Mouse (Mus musculus): ENCODE measurements around the gene Arid5a. TPM values are rescaled to one million over a fixed set of nuclear protein-coding genes. Genes with fewer than 3 reads are reported as not detected.
A peak's percentile ranks its signal among the peaks of the same experiment; 100 is the strongest.

The Arid5a gene
- total RNA-seq, 2 experiments from 2014 or later, result 7.0 to 11.1 TPM

DNA sequence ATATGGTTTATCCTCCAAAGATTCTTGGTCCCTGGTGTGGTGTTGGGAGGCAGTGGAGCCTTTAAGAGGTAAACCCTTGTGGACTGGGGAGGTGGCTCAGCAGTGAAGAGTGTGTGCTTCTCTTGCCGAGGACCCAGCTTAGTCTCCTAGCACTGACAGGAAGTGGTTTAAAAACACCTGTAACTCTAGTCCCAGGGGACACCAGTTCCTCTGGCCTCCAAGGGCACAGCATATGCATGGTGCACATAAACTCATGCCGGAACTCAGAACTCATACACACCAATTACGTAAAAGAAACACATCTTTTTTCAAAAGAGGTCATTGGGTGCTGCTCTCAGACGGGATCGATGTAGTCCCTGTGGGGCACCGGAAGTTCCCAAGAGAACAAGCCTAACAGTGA is 25.7 kb upstream of the Arid5a start:
- DNase-seq (ENCODE audit: low spot score), result no peak
- intact Hi-C loops (cut with DNase I), result no loop called here

DNA sequence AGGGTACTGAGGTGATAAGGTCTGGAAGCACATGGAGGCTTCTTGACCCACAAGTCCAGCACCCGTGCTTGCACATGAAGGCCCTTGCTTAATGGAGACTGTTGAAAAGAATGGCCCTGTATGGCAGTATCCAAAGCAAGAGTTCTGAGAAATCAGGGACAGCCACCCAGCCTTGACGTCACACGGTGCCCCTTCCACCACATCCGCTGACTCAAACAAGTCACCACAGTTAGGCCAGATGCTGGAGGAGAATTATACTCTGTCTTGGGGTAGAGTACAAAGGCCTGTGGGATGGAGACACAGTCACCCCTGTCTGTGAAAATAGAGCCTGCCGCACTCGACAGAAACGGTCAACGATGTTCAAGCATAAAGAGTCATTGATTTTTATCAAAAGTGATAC is 14.1 kb upstream of the Arid5a start:
- DNase-seq (ENCODE audit: low spot score), result no peak
- intact Hi-C loops (cut with DNase I), result no loop called here

DNA sequence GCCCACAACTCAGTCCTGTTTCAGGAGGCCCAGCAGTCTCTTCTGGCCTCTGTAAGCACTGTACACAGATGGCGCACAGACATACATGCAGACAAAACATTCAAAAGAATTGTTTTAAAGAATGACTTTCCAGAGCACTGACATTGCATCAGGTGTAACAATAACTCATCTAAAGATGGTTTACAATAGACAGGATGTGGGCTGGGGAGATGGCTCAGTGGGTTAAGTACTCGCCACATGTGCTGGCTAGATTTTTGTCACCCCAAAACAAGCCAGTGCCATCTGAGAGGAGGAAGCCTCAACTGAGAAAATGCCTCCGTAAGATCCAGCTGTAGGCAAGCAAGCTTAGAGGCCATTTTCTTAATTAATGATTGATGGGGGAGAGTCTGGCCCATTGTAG is 13.1 kb upstream of the Arid5a start:
- intact Hi-C loops (cut with DNase I), result no loop called here
- no peak for DNase-seq (ENCODE audit: low spot score)

DNA sequence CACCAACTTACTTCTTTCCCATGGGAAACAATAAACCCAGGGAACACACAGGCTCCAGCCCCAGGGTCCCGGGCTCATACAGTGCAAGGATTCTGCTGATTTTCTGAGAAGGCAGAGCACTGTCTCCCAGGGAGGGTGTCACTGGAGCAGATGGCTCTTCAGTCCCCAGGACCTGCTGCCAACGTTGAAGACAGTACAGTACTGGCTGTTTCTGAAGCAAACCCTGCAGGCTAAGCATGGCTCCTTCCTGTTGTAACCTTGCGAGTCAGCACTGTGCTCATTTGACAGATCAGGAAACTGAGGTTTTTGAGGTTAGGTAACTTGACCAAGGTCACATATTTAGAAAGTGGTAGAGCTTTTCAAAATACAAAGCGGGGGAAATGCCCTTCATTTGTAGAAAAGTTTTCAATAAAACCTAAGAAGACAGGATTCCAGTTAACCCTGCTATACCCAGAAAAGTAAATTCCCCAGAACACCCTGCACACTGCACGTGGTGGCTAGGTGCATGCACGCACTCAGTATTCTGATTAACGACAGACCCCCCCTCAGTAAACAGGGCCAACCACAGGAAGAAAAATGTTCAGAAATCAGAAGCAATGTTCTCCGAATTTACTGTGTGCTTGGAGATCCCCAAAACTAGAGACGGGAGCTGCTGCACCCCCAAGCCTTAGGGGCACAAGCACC is 10.9 kb upstream of the Arid5a start:
- no peak for DNase-seq (ENCODE audit: low spot score)
- intact Hi-C loops (cut with DNase I), result no loop called here

DNA sequence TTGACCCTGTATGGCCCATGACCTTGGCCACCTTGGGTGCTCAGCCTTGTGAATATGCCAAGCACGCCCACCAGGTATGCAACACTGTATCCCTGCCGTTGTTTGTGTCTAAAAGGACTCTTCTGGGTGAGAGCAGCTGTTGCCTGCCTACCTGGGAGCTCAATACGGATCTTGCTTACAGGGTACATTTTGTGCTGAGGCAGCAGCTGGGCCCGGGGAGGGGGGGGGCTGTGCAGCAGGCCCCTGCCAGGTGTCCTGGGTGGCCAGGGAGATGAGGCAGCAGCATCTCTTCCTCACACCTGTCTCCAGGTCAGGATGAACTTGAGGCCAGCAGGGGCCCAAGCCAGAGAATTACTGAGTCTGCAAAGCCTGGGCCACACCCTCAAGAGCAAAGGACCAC is 9.4 kb upstream of the Arid5a start:
- DNase-seq (ENCODE audit: low spot score), result no peak
- intact Hi-C loops (cut with DNase I), result no loop called here

DNA sequence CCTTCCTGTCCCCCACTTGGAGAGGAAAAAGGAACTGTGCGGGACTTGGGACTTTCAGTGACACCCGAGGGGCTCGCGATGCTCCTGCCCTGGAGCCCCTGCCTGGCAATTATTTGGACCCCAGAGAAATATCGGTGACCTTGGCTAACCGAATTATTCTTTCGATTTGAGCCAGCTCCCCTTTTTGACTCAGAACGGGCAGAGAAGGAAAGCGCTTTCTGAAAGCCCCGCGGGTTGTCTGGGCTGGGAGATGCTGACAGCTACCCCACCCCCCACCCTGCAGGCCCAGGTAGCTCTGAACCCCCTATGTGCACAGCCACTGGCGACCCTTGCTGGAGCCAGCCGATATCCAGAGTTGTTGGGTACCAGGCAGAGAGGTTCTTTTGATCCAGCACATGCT is 8.4 kb upstream of the Arid5a start:
- intact Hi-C loops (cut with DNase I), result no loop called here
- no peak for DNase-seq (ENCODE audit: low spot score)

DNA sequence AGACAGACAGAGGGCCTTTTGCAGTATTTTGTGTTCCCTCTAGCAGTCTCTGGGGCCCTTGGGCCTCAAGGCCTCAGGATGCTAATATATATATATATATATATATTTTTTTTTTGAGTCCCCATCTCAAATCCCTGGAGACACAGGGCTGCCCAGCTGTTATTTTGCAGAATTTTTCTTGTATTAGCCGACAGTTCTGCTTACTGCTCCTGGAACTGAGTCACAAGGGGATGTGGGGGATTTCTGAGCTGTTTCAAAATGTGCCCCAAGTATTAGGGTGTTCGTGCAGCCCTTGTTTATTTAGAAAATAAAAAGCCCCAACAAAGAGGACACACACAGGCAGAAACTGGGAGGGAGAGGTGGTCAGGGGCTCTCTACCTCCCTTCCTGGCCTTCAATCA is 7.9 kb upstream of the Arid5a start:
- intact Hi-C loops (cut with DNase I), result no loop called here
- no peak for DNase-seq (ENCODE audit: low spot score)

DNA sequence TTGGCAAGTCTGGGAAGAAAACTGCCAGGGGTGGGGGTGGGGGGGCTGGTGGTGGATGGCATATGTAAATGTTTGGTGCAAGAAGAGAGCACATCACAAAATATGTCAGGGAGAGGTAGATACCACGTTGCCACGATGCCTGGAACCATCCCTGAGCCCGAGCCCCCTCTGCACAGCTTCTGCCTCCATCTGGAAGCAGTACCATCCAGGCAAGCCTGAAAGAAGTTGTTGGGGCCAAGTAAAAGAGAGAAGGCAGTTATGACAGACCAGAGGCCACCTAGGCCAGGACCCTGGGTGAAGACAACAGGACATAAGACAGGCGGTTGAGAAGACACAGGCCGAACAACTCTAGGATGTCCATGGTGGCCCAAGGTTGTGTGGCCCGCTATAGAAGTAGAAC is 7.0 kb upstream of the Arid5a start:
- intact Hi-C loops (cut with DNase I), result no loop called here
- no peak for DNase-seq (ENCODE audit: low spot score)

DNA sequence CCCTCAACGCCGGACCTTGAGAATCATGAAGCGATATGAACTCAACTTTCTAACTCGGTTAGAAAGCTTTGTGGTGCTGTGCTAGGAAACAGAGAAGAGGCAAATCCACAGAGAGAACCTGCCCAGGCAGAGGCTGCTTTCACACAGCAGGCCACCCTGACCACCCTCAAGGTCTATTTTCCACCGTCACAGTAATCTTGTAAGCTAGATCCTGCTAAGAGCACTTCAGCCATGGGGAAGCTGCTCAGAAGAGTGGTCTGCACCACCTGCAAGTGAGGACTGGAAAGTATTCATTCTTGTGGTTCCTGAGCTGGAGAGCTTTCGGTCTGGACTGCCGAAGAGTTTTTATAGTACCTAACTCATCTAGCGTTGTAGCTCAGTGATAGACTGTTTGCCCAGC is 5.3 kb upstream of the Arid5a start:
- no peak for DNase-seq (ENCODE audit: low spot score)
- intact Hi-C loops (cut with DNase I), result no loop called here

DNA sequence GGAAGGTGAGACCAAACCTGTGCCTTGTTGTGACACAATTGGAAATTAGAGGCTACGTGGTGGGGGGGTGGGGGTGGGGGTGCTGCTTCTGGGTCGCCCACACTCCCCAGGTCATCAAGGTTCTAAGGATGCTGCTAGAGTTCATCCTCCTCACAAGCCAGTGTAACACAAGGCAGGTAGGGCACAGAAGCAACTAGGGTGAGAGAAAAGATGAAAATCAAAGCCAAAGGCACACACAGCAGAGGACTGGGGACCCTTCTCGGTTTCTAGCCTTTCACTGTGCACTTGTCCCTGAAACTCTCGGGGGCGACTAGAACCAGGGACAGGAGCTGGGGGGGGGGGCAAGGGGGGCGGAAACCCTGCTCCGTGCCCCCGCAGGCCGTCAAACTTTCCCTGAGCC is 4.6 kb upstream of the Arid5a start:
- intact Hi-C loops (cut with DNase I), result no loop called here
- DNase-seq (ENCODE audit: low spot score), result no peak

DNA sequence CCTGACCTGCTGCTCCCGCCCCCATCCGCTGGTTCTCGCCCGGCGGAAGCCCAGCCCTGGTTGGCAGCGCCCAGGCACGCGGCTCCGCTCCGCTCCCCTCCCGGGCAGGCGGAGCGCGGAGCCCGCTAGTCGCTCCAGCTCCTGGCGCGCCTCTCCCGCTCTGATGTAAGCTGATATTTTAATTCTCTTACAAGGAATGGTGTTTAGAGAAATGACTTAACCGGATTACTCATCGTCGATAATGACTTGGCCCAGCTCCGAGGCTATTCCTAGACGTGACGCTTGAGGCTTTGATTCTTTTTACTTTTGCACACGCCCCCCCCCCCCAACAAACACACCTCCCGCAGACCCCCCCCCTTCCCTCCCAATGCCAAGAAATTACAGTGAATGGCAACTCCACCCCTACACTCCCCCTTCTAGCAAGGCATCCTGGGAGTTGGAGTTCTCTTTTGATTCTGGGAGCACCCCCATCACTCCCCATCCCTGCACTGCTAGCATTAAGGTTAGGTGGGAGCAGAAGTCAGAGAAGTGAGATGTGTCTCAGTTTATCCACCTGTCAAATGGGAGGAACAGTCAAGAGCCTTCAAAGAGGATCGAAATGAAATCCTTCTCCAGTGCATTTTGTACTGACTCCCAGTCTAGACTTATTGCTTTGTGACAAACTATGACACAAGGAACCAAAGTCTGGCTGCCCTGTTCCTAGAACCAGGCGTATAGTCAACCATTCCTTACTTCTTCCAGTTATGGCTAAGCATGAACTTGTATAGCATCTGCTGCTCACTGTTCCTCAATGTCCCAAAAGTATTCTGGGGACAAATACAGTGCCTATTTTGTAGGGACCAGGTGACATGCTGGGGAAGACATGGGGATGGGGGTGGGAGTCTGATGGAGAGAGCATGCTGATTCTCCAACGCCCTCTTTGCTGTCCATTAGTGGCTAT is 3.9 kb upstream of the Arid5a start:
- intact Hi-C loops (cut with DNase I), result no loop called here
- peak; percentile 82 for DNase-seq (ENCODE audit: low spot score)

DNA sequence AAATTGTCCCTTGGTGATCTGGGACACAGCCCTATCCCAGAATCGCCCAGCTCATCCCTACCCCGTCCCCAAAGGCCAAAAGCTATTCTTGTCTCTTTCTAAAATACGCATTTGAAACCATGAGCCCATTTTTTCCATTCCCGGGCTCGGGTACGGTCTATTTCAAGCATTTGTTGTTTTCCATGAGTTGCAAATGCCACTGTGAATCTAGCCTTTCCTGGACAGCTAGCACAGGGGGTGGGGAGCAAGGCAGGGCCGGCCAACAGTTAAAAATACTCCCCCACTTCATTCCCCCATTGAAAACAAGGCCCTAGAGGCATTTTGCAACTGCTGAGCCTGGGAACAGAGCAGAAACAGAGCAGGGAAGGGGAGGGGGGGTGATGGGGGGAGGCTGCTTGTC is 2.8 kb upstream of the Arid5a start:
- DNase-seq (ENCODE audit: low spot score), result peak; percentile 31
- intact Hi-C loops (cut with DNase I), result no loop called here

DNA sequence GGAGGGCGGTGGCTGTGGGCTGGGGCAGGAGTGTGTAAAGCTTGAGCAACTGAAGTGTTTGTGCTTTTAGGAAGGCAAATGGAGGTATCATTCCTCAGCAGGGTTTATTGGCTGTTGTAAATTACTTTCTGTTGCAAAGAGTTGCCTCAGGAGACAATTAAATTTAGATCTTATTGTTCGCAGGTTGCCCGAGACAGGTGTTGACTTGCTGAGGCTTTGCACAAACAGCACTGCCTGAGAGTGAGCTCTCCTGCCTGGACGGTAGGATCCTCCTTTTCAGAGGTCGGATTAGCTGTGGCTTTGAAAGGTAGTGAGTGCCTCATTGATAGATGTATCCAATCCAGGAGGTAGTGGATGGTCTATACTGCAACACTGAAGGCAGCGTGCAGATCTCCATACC is 1.4 kb upstream of the Arid5a start:
- DNase-seq (ENCODE audit: low spot score), result no peak
- intact Hi-C loops (cut with DNase I), result no loop called here

DNA sequence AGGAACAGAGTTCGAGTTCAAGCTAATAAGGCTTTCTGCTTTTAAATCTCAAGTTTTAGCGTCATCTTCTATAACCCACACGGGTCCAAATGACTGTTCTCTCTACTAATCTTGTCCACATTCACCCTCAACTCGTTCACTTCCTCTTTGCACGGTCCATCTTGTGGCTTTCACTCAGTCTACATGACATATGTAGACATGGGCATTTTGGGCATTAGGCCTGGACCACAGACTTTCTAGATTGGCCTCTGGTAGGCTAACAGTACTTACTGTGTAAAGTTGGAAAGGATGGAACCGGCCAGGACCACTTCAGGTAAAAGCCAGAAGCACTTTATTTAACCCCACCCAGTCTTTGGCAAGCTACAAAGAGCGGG is 425 bp upstream of the Arid5a start:
- DNase-seq (ENCODE audit: low spot score), result no peak
- intact Hi-C loops (cut with DNase I), result no loop called here

DNA sequence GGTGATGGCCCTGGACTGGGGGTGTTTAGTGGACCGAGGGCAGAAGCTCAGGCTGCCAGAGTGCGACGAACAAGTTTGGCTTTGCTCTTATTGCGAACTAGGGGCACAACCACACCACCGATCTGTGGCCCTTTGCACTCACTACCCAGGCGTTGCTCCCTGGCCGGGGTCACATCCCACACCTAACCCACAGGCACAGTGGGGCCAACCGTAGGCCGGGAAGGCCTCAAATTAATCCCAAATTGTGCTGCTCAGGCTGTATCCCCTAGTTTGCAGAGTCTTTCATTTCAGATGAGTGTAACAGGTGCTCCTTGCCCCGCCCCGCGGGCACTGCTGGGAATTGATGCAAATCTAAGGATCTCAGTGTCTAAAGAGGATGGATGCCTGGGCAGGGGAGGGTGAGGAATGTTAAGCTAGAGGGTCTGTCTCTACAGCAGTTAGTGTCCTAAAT is 943 bp downstream of the Arid5a start:
- intact Hi-C loops (cut with DNase I), result no loop called here
- DNase-seq (ENCODE audit: low spot score), result no peak

DNA sequence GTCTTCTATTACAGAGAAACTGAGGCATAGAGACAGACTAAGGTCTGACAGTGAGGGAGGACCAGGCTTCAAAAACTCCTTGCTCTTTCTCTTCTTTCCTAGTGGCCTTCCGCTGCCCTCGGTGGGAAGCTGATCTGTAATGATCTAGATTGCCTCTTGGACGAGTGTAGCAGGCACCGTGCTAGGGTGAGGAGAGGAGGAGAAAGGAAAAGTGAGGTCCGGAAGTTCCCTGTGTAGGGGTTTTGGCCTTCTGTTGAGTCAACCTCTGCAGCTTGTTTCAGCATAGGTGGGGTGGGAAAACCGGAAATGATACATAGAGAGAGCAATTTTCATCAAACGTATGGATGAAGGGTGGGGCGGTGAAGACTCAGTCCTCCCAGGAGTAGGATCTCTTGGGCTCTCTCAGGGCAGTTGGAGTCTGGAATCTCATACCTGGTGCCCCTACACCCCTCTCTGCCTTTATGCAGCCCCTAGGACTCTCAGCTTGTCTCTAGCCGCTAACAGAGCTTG is 1.5 kb downstream of the Arid5a start:
- intact Hi-C loops (cut with DNase I), result no loop called here
- DNase-seq (ENCODE audit: low spot score), result no peak

DNA sequence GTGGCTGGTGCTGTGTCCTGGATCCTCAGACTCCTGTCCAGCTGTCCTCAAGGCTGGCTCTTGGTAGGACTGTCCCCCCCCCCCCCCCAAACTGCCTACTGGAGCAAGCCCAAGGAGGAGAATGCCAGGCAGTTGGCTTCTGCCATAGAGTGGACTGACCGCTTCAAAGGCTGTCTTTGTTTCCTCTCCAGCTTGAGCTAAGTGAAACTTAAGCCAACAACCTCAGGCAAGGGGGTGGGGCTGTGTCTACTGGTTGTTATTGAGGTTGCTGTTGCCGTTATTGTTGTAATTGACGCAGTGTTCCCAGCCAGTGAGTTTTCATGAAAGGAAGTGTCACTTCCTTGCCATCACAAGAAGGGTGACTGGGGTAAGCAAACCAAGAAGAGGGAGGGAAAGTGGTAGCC is 2.0 kb downstream of the Arid5a start:
- intact Hi-C loops (cut with DNase I), result no loop called here
- DNase-seq (ENCODE audit: low spot score), result peak; percentile 28

DNA sequence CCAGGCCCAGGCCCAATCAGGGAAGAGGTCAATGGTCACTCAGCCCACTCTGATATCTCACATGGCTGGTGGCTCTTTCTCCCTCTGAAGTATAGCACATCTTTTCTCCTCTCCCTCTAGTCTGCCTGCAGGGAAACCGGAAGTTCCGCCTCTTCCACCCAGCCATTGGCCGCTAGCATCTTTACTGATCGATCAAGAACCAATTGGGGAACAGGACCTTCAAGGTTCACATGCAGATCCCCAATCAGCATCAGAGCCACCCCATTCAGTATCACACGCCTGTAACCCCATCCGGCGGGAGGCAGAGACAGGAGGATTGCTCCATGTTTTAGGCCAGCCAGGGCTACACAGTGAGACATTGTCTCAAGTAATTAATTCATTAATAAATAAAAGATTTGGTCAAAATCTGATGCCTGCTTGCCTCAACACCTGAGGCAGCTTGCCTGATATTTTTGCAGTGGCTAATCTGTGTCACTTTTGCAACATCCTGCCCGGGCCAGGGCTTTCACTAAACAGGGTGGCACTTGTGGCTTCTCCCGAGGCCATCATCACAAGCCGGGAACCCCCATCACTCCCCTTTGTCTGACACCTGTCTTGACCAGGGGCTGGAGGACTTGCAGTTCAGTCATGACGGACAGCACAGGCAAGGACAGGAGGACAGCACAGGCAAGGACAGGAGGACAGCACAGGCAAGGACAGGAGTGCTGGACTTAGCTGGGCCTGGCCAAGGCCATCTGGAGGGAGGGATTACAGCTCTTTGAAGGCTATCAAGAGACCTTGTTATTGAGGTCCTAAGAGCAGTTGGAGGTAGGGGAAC is 7.6 kb downstream of the Arid5a start:
- intact Hi-C loops (cut with DNase I), result no loop called here
- DNase-seq (ENCODE audit: low spot score), result no peak

DNA sequence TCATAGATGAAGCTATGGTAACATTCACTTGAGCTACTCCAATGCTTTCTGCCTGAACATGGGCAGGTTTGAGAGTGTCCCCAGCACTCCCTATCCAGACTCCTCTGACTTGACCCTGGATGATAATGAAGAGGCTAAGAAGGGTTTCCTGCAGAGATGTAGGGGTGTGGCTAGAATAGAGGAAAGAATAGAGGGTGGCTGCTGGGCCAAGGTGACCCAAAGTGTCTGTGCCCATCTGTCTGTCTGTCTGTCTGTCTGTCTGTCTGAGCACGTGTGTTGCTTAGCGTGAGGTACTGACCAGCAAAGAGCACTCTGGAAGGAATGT is 8.2 kb downstream of the Arid5a start:
- no peak for DNase-seq (ENCODE audit: low spot score)
- intact Hi-C loops (cut with DNase I), result no loop called here

DNA sequence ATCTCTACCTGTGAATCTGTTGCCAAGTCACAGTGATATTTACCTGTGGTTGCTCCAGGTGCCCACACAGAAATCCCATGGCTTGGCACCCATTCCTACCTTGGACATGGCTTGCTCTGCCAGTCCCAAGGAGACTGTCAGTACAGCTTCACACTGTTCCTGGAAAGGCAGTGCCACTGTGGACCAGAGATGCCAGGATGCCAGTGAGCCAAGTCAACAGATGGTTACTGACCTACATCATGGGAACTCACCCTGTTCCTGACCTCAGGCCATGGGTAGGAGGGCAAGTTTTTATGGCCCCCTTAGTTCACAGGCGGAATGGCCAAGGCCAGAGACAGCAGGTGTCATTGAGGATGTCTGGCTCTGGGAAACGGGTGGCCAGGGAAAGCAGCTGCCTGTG is 13.6 kb downstream of the Arid5a start:
- no peak for DNase-seq (ENCODE audit: low spot score)
- intact Hi-C loops (cut with DNase I), result no loop called here

Data from heart, postnatal 25 days (tissue).